Mouse (Mus musculus) heart, adult 2 months (tissue): ENCODE data around the gene Polh.

Experiments
- CTCF ChIP-seq: fragments of 200-600 bp; IDR thresholded peaks from 2 replicates; pipeline ENCODE4 v1.8.1; 2022; ENCODE audit warnings: antibody characterized with exemption, mild to moderate bottlenecking, moderate library complexity
- EP300 ChIP-seq: fragments of 200-500 bp; IDR thresholded peaks from 2 replicates; pipeline ENCODE4 v1.6.1; 2011; ENCODE audit warnings: low read depth, low read length, control low read depth; ENCODE audit not compliant: insufficient read depth
- POLR2A ChIP-seq: fragments of 200-500 bp; IDR thresholded peaks from 2 replicates; pipeline ENCODE4 v1.6.1; 2011; ENCODE audit warnings: mild to moderate bottlenecking, low read depth, low read length, control low read depth; ENCODE audit not compliant: insufficient read depth

GRCm38 (mm10) chr17:46161710-46162109 lies 40.7 kb downstream of the Polh start:
- TF ChIP-seq POLR2A (no peak), CTCF (no peak), EP300 (no peak)
